Mouse (Mus musculus) CH12.LX (cell line): ENCODE measurements around the gene Dnaja3.

Experiments used
- ELF1 ChIP-seq: IDR thresholded peaks from 2 replicates; pipeline ENCODE4 v1.6.1; 2014; ENCODE audit warnings: low read depth, mild to moderate bottlenecking, inconsistent platforms, low read length, improper control_type of control experiment
- GABPA ChIP-seq: IDR thresholded peaks from 2 replicates; pipeline ENCODE4 v1.6.1; 2012; ENCODE audit warnings: low read depth, low read length, improper control_type of control experiment, inconsistent platforms; ENCODE audit not compliant: insufficient replicate concordance
- NRF1 ChIP-seq: IDR thresholded peaks from 2 replicates; pipeline ENCODE4 v1.6.1; 2014; ENCODE audit warnings: low read depth, mild to moderate bottlenecking, inconsistent platforms, low read length, improper control_type of control experiment, moderate library complexity
- POLR2A ChIP-seq: IDR thresholded peaks from 2 replicates; pipeline ENCODE4 v1.6.1; 2011; ENCODE audit warnings: low read depth, mild to moderate bottlenecking, improper control_type of control experiment, low read length
- POLR2AphosphoS2 ChIP-seq: IDR thresholded peaks from 2 replicates; pipeline ENCODE4 v1.6.1; 2011; ENCODE audit warnings: low read depth, low read length, improper control_type of control experiment

DNA sequence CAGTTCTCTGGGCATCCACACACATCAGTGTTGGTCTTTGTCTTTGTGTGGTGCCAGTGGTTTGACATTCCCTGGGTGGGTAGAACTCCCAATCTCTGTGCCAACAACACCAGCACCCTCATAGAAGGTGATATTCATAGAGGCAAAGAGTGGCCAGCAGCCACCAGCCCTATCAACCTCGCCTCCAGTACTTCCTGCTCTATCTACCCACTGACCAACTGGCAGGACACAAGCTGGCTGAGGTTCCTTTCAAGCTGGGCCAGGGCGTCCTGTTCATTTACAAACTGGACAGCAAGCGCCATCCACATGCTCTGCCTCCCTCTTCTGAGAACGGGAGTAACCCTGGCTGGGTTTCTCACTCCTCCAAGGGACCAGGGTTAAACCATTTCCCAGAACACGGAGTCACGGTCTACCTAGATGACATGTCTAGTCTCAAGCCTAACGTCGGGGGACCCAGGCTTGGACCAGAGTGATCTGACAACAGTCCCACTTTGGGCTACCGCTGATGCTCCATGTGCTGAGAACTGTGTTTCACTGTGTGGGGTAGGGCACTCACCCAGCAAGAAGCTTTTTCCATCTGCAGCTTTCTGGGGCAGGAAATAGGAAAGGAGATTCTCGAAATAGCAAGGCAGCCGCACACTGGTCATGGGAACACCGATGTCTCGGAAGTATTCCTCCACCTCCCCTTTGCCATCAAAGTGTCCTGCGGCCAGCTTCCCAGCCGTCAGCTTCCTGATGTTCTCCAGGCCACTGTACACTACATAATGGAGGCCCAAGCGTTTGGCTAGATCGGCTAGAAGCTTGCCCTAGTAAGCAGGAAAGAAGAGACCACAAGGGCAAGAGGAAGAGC is 74.3 kb downstream of the Dnaja3 start:
- TF ChIP-seq GABPA (no peak), POLR2AphosphoS2 (no peak), ELF1 (no peak), POLR2A (no peak), NRF1 (no peak)
